Mouse (Mus musculus): Measurements from ENCODE around the gene Serf1. TPM values are rescaled to one million over a fixed set of nuclear protein-coding genes. Genes with fewer than 3 reads are reported as not detected.
"Not testable (repeated sequence)": the region's sequence is repeated elsewhere in the genome, so short reads cannot be mapped to it uniquely, and the experiment has no call there.

The Serf1 gene
- polyA plus RNA-seq, 1 experiment from 2014 or later: 318 TPM

DNA sequence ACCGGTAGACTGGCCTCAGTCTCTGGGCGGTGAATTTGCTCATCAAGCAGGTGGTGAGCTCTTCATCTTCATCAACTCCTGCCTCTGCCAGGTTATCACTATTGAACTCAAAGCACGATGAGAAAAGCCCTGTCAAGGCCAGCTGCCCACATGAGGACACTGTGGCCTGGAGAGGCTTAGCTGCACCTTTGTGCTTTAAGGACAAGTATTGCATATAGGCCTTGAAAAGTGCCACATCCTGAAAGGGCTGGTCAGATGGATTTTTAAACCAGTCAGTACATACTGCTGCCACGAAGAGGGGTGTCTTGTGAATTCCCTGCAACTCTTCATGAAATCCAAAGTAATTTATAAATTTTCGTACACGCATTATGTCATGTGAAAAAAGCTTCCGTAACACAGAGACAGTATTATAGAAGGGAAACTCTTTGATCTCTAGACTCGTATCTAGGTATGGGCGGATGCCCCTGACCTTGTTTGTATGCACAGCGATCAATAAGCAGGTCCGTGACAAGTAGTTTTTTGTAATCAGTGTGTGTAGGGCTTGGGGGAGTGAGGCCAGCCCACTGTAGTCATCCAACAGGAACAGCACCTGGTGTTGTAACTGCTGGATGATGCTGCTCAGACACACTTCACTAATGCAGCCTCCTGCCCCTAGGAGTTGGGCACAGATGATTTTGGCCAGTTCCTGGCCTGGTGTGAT lies 53.5 kb downstream of the Serf1 start:
- not testable (repeated sequence) for H3K36me3 ChIP-seq (replicated peaks; ENCODE audit: control insufficient read depth, insufficient read depth, low read depth, low read length); H3K4me2 ChIP-seq (ENCODE audit: low read depth, low read length); DNase-seq (ENCODE audit: low spot score); H3K4me3 ChIP-seq (ENCODE audit: low read depth, low read length); H3K9me3 ChIP-seq (replicated peaks; ENCODE audit: control insufficient read depth, low read length); H3K27ac ChIP-seq (replicated peaks; ENCODE audit: low read depth, low read length); H3K4me1 ChIP-seq (ENCODE audit: control insufficient read depth, insufficient read depth, low read length); H3K27me3 ChIP-seq (ENCODE audit: control insufficient read depth, insufficient read depth, low read length); H3K9ac ChIP-seq (replicated peaks; ENCODE audit: low read length); ATAC-seq (replicated peaks; ENCODE audit: insufficient number of reproducible peaks, low FRiP score, low TSS enrichment, low read depth)
- WGBS: 89% methylated on average over 11 of the region's 11 CpGs

GRCm38 (mm10) chr13:100162467-100162866 lies 54.7 kb downstream of the Serf1 start:
- not testable (repeated sequence) for H3K4me2 ChIP-seq (ENCODE audit: low read depth, low read length); H3K27me3 ChIP-seq (ENCODE audit: control insufficient read depth, insufficient read depth, low read length); H3K36me3 ChIP-seq (replicated peaks; ENCODE audit: control insufficient read depth, insufficient read depth, low read depth, low read length); H3K4me3 ChIP-seq (ENCODE audit: low read depth, low read length); H3K9me3 ChIP-seq (replicated peaks; ENCODE audit: control insufficient read depth, low read length); ATAC-seq (replicated peaks; ENCODE audit: insufficient number of reproducible peaks, low FRiP score, low TSS enrichment, low read depth); H3K4me1 ChIP-seq (ENCODE audit: control insufficient read depth, insufficient read depth, low read length); H3K27ac ChIP-seq (replicated peaks; ENCODE audit: low read depth, low read length); H3K9ac ChIP-seq (replicated peaks; ENCODE audit: low read length); DNase-seq (ENCODE audit: low spot score)

Other genes starting within 250 kb of the Serf1 start
- 4.1 and 7.2 TPM in 2 replicates for gene Cartpt, start 206.9 kb upstream of the Serf1 start, polyA plus RNA-seq (2014; fragmentation: Nextera tagmentation; extraction: Ambion mirVana)
- gene Mccc2, start 92.4 kb upstream of the Serf1 start, polyA plus RNA-seq (2014; fragmentation: Nextera tagmentation; extraction: Ambion mirVana): 50.0 and 53.6 TPM in 2 replicates
- 19.2 and 26.3 TPM in 2 replicates for gene Bdp1, start 3.9 kb upstream of the Serf1 start, polyA plus RNA-seq (2014; fragmentation: Nextera tagmentation; extraction: Ambion mirVana)
- 80.4 and 81.7 TPM in 2 replicates for gene Smn1, start 16.8 kb downstream of the Serf1 start, polyA plus RNA-seq (2014; fragmentation: Nextera tagmentation; extraction: Ambion mirVana)
- gene Naip2, start 94.1 kb downstream of the Serf1 start, polyA plus RNA-seq (2014; fragmentation: Nextera tagmentation; extraction: Ambion mirVana): 0.32 TPM in 2 replicates
- gene Naip5, start 138.3 kb downstream of the Serf1 start, polyA plus RNA-seq (2014; fragmentation: Nextera tagmentation; extraction: Ambion mirVana): 0.14 and 0.17 TPM in 2 replicates
- 0.14 TPM in 1 of 2 replicates, not detected in the other for gene Naip6, start 209.7 kb downstream of the Serf1 start, polyA plus RNA-seq (2014; fragmentation: Nextera tagmentation; extraction: Ambion mirVana)

Measured in embryonic facial prominence, embryonic 11.5 days (tissue).